Mouse (Mus musculus) liver, embryonic 12.5 days (tissue): ENCODE measurements around the gene Mtor. TPM values are rescaled to one million over a fixed set of nuclear protein-coding genes. Genes with fewer than 3 reads are reported as not detected.

ENCODE experiments used
- ATAC-seq: fragments of 200-750 bp; cut with Nextera tagmentation; 2 replicates; pipeline ENCODE4 v1.8.0; 2017; ENCODE audit warnings: moderate number of reproducible peaks, mild to moderate bottlenecking, moderate library complexity
- H3K27ac ChIP-seq: fragments of 300-500 bp; sonication (generic); 2 replicates; pipeline ENCODE4 v1.5.1; 2016; ENCODE audit warnings: mild to moderate bottlenecking
- H3K27me3 ChIP-seq: fragments of 300-500 bp; sonication (generic); replicated peaks from 2 replicates; pipeline ENCODE4 v1.6.1; 2016; ENCODE audit warnings: mild to moderate bottlenecking, moderate library complexity
- H3K36me3 ChIP-seq: fragments of 300-500 bp; sonication (generic); 2 replicates; pipeline ENCODE4 v1.6.1; 2016; ENCODE audit warnings: mild to moderate bottlenecking, moderate library complexity
- H3K4me1 ChIP-seq: fragments of 300-500 bp; sonication (generic); 2 replicates; pipeline ENCODE4 v1.6.1; 2016
- H3K4me2 ChIP-seq: fragments of 300-500 bp; sonication (generic); 2 replicates; pipeline ENCODE4 v1.6.1; 2016; ENCODE audit warnings: mild to moderate bottlenecking, moderate library complexity
- H3K4me3 ChIP-seq: fragments of 300-500 bp; sonication (generic); 2 replicates; pipeline ENCODE4 v1.5.1; 2016; ENCODE audit warnings: mild to moderate bottlenecking, moderate library complexity
- H3K9ac ChIP-seq: fragments of 300-500 bp; sonication (generic); 2 replicates; pipeline ENCODE4 v1.6.1; 2016; ENCODE audit warnings: mild to moderate bottlenecking, moderate library complexity
- H3K9me3 ChIP-seq: fragments of 300-500 bp; sonication (generic); replicated peaks from 2 replicates; pipeline ENCODE4 v1.6.1; 2016; ENCODE audit warnings: mild to moderate bottlenecking, moderate library complexity
- WGBS: fragments of 180-500 bp; shearing (Covaris S2); methylation state at CpG from one replicate; pipeline ENCODE4 v1.1.7; 2016; ENCODE audit not compliant: insufficient replicate concordance; 5-methylcytosine and 5-hydroxymethylcytosine counted together
- polyA plus RNA-seq: library from polyadenylated mRNA; unstranded; fragments of >200 nt; fragmentation: Nextera tagmentation; extraction: Ambion mirVana; gene quantifications from 2 replicates; pipeline ENCODE4 v1.2.1, GENCODE M21; 2016

The Mtor gene
- polyA plus RNA-seq, 1 experiment from 2014 or later, result 13.1 TPM

DNA sequence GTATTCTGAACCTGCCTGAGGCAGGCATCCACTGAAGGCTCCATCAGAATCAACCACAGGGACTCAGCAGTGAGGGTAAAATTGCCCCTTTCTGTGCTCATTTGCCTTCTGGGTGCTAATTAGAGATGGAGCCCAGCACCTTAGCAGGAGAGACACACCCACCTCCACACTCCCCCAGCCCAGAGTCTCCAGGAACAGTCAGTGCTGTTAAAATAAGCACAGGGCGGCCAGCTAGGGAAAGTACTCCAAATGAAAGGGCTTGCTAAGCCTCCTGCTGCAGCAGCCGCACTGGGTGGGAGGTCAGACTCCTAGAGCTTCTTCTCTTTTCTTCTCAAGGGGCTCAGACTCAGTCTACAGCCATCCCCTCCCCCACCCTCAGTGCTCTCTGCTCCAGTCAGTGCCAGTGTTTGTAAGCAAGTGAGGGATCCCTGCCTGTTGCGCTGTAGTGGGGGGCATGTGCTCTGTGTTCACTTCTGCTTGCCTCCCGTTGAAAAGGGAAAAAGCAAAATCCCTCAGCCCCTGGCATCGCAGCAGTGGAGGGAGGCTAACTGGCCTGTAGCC is 69.9 kb downstream of the Mtor start:
- Histone ChIP-seq H3K36me3 (peaks cover 92% of the 10 kb centered on the region), H3K4me2 (no peak overlapping the region), H3K4me1 (no peaks in the 10 kb centered on the region), H3K9me3 (no peaks in the 10 kb centered on the region), H3K4me3 (no peak overlapping the region), H3K9ac (no peak overlapping the region), H3K27me3 (no peaks in the 10 kb centered on the region), H3K27ac (no peak overlapping the region)
- WGBS, result 66% methylated on average over 5 of the region's 5 CpGs
- no peak for ATAC-seq

GRCm38 (mm10) chr4:148523538-148523937 is 75.1 kb downstream of the Mtor start:
- WGBS, result 72% methylated on average over 7 of the region's 7 CpGs
- H3K9ac ChIP-seq, result no peak overlapping the region
- ATAC-seq, result no peak
- H3K4me1 ChIP-seq, result no peaks in the 10 kb centered on the region
- no peak overlapping the region for H3K4me2 ChIP-seq
- peaks cover 93% of the 10 kb centered on the region for H3K36me3 ChIP-seq
- no peaks in the 10 kb centered on the region for H3K9me3 ChIP-seq
- H3K4me3 ChIP-seq, result no peak overlapping the region
- H3K27ac ChIP-seq, result no peak overlapping the region
- H3K27me3 ChIP-seq, result no peaks in the 10 kb centered on the region

- no peaks in the 10 kb centered on the region for H3K4me1 ChIP-seq
- peaks cover 89% of the 10 kb centered on the region for H3K36me3 ChIP-seq
- H3K27me3 ChIP-seq, result no peaks in the 10 kb centered on the region
- H3K27ac ChIP-seq, result no peak overlapping the region
- 80% methylated on average over 10 of the region's 10 CpGs for WGBS
- H3K9ac ChIP-seq, result no peak overlapping the region
- H3K9me3 ChIP-seq, result no peaks in the 10 kb centered on the region
- ATAC-seq, result no peak
- H3K4me2 ChIP-seq, result no peak overlapping the region
- no peak overlapping the region for H3K4me3 ChIP-seq
Measured at GRCm38 (mm10) chr4:148527158-148527910, 78.9 kb downstream of the Mtor start.

- no peak for ATAC-seq
- Histone ChIP-seq H3K4me1 (no peaks in the 10 kb centered on the region), H3K9me3 (no peaks in the 10 kb centered on the region), H3K9ac (no peak overlapping the region), H3K36me3 (peaks cover 88% of the 10 kb centered on the region), H3K4me3 (no peak overlapping the region), H3K27ac (no peak overlapping the region), H3K27me3 (no peaks in the 10 kb centered on the region), H3K4me2 (no peak overlapping the region)
- WGBS, result 88% methylated on average over 5 of the region's 5 CpGs
Measured at GRCm38 (mm10) chr4:148530351-148530750, 81.9 kb downstream of the Mtor start.

DNA sequence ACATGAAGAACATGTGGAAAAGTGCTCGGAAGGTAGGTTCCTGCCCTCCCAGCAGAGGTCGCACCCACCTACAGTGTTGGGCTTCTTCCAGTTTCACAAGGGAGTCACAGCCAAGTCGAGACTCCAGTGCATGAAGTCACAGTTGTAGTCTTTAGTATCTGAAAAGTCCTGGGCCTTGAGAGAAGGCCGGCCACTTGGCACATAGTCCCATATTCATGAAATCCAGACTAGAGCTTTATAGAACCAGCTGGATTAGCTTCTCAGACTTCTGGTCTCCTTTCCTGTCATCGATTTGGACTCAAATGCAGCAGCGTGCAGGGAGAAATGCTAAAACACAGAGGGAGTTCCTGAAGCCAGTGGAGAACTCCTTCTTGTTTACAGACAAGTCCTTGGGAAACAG is 82.4 kb downstream of the Mtor start:
- no peak overlapping the region for H3K9ac ChIP-seq
- H3K27ac ChIP-seq, result no peak overlapping the region
- H3K4me1 ChIP-seq, result no peaks in the 10 kb centered on the region
- no peak for ATAC-seq
- no peak overlapping the region for H3K4me3 ChIP-seq
- no peaks in the 10 kb centered on the region for H3K27me3 ChIP-seq
- no peak overlapping the region for H3K4me2 ChIP-seq
- H3K36me3 ChIP-seq, result peaks cover 87% of the 10 kb centered on the region
- WGBS, result 82% methylated on average over 6 of the region's 6 CpGs
- H3K9me3 ChIP-seq, result no peaks in the 10 kb centered on the region

GRCm38 (mm10) chr4:148531341-148531740 is 82.9 kb downstream of the Mtor start:
- Histone ChIP-seq H3K9ac (no peak overlapping the region), H3K36me3 (peaks cover 87% of the 10 kb centered on the region), H3K4me2 (no peak overlapping the region), H3K4me1 (no peaks in the 10 kb centered on the region), H3K4me3 (no peak overlapping the region), H3K9me3 (no peaks in the 10 kb centered on the region), H3K27ac (no peak overlapping the region), H3K27me3 (no peaks in the 10 kb centered on the region)
- 76% methylated on average over 4 of the region's 4 CpGs for WGBS
- ATAC-seq, result no peak

- H3K27me3 ChIP-seq, result no peaks in the 10 kb centered on the region
- H3K4me3 ChIP-seq, result no peak overlapping the region
- H3K27ac ChIP-seq, result no peak overlapping the region
- H3K9me3 ChIP-seq, result no peaks in the 10 kb centered on the region
- no peak overlapping the region for H3K9ac ChIP-seq
- H3K36me3 ChIP-seq, result peaks cover 87% of the 10 kb centered on the region
- no peak for ATAC-seq
- no peak overlapping the region for H3K4me2 ChIP-seq
- H3K4me1 ChIP-seq, result no peaks in the 10 kb centered on the region
- WGBS, result 76% methylated on average over 3 of the region's 3 CpGs
Measured at GRCm38 (mm10) chr4:148532516-148532915, 84.1 kb downstream of the Mtor start.

DNA sequence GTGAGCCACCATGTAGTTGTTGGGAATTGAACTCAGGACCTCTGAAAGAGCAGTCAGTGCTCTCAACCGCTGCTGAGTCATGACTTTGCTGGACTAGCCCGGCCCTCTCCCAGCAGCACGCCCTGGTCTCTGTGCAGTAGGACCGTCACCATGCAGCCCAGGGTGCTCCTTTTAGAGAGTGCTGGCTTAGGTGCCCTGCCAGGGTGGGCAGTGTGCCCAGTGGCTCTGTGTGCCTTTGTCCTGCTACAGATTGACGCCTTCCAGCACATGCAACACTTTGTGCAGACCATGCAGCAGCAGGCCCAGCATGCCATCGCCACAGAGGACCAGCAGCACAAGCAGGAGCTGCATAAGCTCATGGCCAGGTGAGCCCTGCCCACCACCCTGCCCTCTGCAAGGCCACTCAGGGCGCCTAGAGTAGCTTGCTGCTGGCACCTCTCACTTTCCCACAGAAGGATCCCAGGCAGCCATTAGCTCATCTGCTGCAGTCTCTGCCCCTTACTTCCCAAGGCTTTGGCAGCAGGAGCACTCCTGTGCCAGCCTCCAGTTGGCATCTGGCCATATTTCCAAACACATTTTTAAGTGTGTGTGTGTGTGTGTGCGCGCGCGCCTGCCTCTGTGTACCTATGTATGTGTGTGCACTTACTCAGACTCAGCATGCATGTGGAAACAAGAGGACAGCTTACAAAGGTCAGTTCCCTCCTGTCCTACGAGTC is 85.4 kb downstream of the Mtor start:
- no peak; the same call in 1 of the 2 replicates for ATAC-seq
- WGBS, result 81% methylated on average over 12 of the region's 12 CpGs
- H3K4me1 ChIP-seq, result no peaks in the 10 kb centered on the region
- no peak overlapping the region for H3K4me3 ChIP-seq
- no peak overlapping the region for H3K27ac ChIP-seq
- H3K9ac ChIP-seq, result no peak overlapping the region
- peaks cover 90% of the 10 kb centered on the region for H3K36me3 ChIP-seq
- no peak overlapping the region for H3K4me2 ChIP-seq
- no peaks in the 10 kb centered on the region for H3K27me3 ChIP-seq
- no peaks in the 10 kb centered on the region for H3K9me3 ChIP-seq

DNA sequence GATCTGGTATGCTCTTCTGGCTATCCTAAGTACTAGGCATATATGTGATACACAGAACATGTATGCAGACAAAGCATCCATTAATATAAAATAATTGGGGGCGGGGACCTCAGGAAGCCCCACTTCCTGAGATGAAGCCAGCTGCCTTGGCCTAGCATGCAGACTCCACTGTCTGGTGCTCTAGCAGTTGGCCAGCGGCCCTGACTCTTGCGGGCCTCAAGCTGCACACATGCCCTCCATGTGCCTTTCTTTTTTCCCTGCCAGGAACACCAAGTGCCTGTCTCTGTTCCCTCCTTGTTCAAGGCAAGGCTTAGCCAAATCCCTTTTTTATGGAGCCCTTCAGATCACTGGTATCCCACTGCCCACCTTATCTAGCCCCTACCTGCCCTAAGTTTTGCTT is 87.5 kb downstream of the Mtor start:
- Histone ChIP-seq H3K9ac (no peak overlapping the region), H3K4me2 (no peak overlapping the region), H3K27ac (no peak overlapping the region), H3K4me3 (no peak overlapping the region), H3K36me3 (peaks cover 99% of the 10 kb centered on the region), H3K4me1 (no peaks in the 10 kb centered on the region), H3K27me3 (no peaks in the 10 kb centered on the region), H3K9me3 (no peaks in the 10 kb centered on the region)
- no peak for ATAC-seq
- WGBS, result 93% methylated on average over 3 of the region's 3 CpGs

DNA sequence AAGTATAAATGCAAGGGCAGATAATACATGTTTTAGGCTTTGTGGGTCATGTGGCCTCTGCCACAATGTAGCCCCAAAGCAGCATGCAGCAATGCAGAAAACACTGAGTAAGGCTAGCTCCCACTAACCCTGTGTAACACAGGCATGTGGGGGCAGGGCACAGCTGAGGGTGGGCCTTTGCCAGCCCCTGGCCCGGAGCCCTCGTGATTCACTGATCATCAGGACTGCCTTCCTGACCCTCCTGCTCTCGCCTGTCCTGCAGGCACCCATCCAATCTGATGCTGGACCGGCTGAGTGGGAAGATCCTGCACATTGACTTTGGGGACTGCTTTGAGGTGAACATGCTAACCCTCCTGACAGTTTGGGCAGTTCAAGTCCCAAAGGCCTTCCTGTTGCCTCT is 100.7 kb downstream of the Mtor start:
- Histone ChIP-seq H3K36me3 (peaks cover 95% of the 10 kb centered on the region), H3K9me3 (no peaks in the 10 kb centered on the region), H3K27ac (no peak overlapping the region), H3K4me3 (no peak overlapping the region), H3K4me2 (no peak overlapping the region), H3K27me3 (no peaks in the 10 kb centered on the region), H3K4me1 (no peaks in the 10 kb centered on the region), H3K9ac (no peak overlapping the region)
- no peak for ATAC-seq
- 77% methylated on average over 4 of the region's 4 CpGs for WGBS

DNA sequence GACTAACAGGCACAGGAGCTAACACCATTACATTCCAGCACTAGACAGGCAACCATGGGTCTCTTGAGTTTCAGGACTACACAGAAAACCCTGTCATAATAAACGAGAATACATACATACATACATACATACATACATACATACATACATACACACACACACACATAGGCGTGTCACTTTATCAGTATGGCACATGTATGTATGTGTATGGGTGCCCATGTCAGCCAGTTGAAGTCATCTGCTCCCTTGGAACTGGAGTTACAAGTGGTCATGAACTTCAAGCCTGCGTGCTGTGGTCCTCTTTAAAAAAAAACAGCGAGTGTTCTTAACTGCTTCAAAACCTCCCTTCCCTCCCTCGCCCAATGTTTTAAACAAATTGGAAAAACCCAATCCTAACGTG is 109.4 kb downstream of the Mtor start:
- H3K9me3 ChIP-seq, result no peaks in the 10 kb centered on the region
- 26% methylated on average over 6 of the region's 6 CpGs for WGBS
- no peak for ATAC-seq

GRCm38 (mm10) chr4:148558297-148559000 is 110.0 kb downstream of the Mtor start, which contains the start of gene Exosc10:
Exosc10 (plus strand) TSS chr4:148558429.
- Histone ChIP-seq H3K36me3 (peaks cover 72% of the 10 kb centered on the region), H3K27me3 (no peaks in the 10 kb centered on the region), H3K4me1 (peaks cover 21% of the 10 kb centered on the region), H3K4me2 (peak within 1 kb of the TSS; percentile 87), H3K4me3 (peak within 1 kb of the TSS; percentile 89), H3K9ac (peak within 1 kb of the TSS; percentile 87), H3K9me3 (no peaks in the 10 kb centered on the region), H3K27ac (peak within 1 kb of the TSS; percentile 85)
- WGBS, result under 1% methylated on average over 62 of the region's 63 CpGs
- peak; percentile 91 for ATAC-seq

More for the DNA sequence above, 109.4 kb downstream of the Mtor start:
- peak overlapping the region; percentile 87 for H3K4me2 ChIP-seq
- H3K27me3 ChIP-seq, result no peaks in the 10 kb centered on the region
- peaks cover 72% of the 10 kb centered on the region for H3K36me3 ChIP-seq
- peak overlapping the region; percentile 85; the same call in 1 of the 2 replicates for H3K27ac ChIP-seq
- H3K4me3 ChIP-seq, result peak overlapping the region; percentile 89
- H3K9ac ChIP-seq, result peak overlapping the region; percentile 87
- peaks cover 21% of the 10 kb centered on the region for H3K4me1 ChIP-seq
